ENCODE assay signal across 24 mouse cellular contexts in the genomic region with DNA sequence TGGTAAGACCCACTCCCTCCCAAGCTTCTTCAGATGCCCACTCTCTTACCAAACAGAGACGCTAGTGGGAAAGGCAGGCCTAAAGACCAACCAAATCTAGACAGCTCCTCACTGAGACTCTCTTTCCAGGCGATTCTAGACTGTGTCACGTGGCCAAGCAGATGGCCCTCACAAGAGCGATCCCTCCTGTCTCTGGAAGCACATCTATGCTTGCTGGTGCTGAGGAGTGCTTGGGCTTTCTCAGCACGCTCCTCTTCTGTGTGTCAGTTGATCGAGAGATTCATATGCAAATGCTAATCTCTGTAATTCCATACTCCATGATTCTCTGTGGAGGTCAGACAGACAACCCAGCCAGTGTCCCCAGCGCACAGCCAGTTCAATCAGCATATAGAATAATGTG. TPM values are rescaled to one million over a fixed set of nuclear protein-coding genes. Genes with fewer than 3 reads are reported as not detected.
A peak's percentile ranks its signal among the peaks of the same experiment; 100 is the strongest.
DNase-seq lines count a peak whose midpoint lies in the region; ATAC-seq lines count a peak whose summit lies in the region.
"Had no signal": no experiment of that assay in that cellular context is flagged by ENCODE, and none has a peak within 500 bp of the region (broad histone marks: within the 10 kb centered on the region; RNA-seq: fewer than 3 reads in every experiment).

No protein-coding gene starts in this region.

- 29% methylated on average over 7 of the region's 7 CpGs for WGBS in midbrain, embryonic 13.5 days
- WGBS in midbrain, embryonic 14.5 days = 24% methylated on average over 7 of the region's 7 CpGs
- 76% methylated on average over 7 of the region's 7 CpGs for WGBS in heart, embryonic 10.5 days

- H3K9me3 ChIP-seq in midbrain, embryonic 13.5 days = no peaks in the 10 kb centered on the region
- H3K9me3 ChIP-seq in midbrain, embryonic 14.5 days (ENCODE audit: control insufficient read depth, low read length) = no peaks in the 10 kb centered on the region
- H3K9me3 ChIP-seq in heart, embryonic 10.5 days = no peaks in the 10 kb centered on the region
- H3K9me3 ChIP-seq: embryonic facial prominence, embryonic 13.5 days; heart, embryonic 15.5 days; hindbrain, embryonic 13.5 days had no signal

- no peak overlapping the region for H3K4me3 ChIP-seq in midbrain, embryonic 13.5 days (replicated peaks)
- H3K4me3 ChIP-seq in midbrain, embryonic 14.5 days (replicated peaks; ENCODE audit: low read depth, low read length) = no peak overlapping the region
- no peak overlapping the region for H3K4me3 ChIP-seq in heart, embryonic 10.5 days
- H3K4me3 ChIP-seq: embryonic facial prominence, embryonic 13.5 days; heart, embryonic 15.5 days; hindbrain, embryonic 13.5 days had no signal

- no peak overlapping the region for H3K4me2 ChIP-seq in midbrain, embryonic 13.5 days (replicated peaks)
- no peak overlapping the region for H3K4me2 ChIP-seq in midbrain, embryonic 14.5 days (ENCODE audit: low read length)
- H3K4me2 ChIP-seq: embryonic facial prominence, embryonic 13.5 days; heart, embryonic 11.5 days; heart, embryonic 15.5 days; hindbrain, embryonic 13.5 days had no signal

- H3K27ac ChIP-seq in midbrain, embryonic 13.5 days = no peak overlapping the region
- no peak overlapping the region for H3K27ac ChIP-seq in midbrain, embryonic 14.5 days (replicated peaks; ENCODE audit: low read depth, low read length)
- H3K27ac ChIP-seq in heart, embryonic 10.5 days = no peak overlapping the region
- H3K27ac ChIP-seq: embryonic facial prominence, embryonic 13.5 days; heart, embryonic 15.5 days; hindbrain, embryonic 13.5 days; hindbrain, postnatal 0 days had no signal

- no peak for DNase-seq in frontal cortex, postnatal 25 days (ENCODE audit: low spot score in 2 of 2)
- no peak for DNase-seq in midbrain, embryonic 14.5 days
- peak; percentile 29 for DNase-seq in brain, adult 2 months (ENCODE audit: low read depth, low spot score)
- DNase-seq in cerebellum, postnatal 10 days = no peak
- DNase-seq in heart, embryonic 10.5 days (ENCODE audit: low spot score) = no peak
- DNase-seq: adrenal gland, adult 2 months; adrenal gland, postnatal 25 days; cerebellum, adult 11 months; cerebellum, adult 8-10 months; cerebellum, postnatal 36 days; gastrocnemius, postnatal 10 days; heart, adult 18-20 months; heart, postnatal 14 days; kidney, adult 11 months had no signal

- no peaks in the 10 kb centered on the region for H3K36me3 ChIP-seq in midbrain, embryonic 13.5 days
- no peaks in the 10 kb centered on the region for H3K36me3 ChIP-seq in midbrain, embryonic 14.5 days (ENCODE audit: control insufficient read depth, insufficient read depth, low read length)
- H3K36me3 ChIP-seq in heart, embryonic 10.5 days = no peaks in the 10 kb centered on the region
- H3K36me3 ChIP-seq: embryonic facial prominence, embryonic 13.5 days; G1E; heart, embryonic 15.5 days; hindbrain, embryonic 13.5 days had no signal

- H3K9ac ChIP-seq in midbrain, embryonic 13.5 days (replicated peaks) = no peak overlapping the region
- H3K9ac ChIP-seq in midbrain, embryonic 14.5 days (replicated peaks; ENCODE audit: low read length) = no peak overlapping the region
- H3K9ac ChIP-seq: embryonic facial prominence, embryonic 13.5 days; heart, embryonic 15.5 days; hindbrain, embryonic 13.5 days had no signal

- H3K4me1 ChIP-seq in midbrain, embryonic 13.5 days (replicated peaks) = peaks cover 4% of the 10 kb centered on the region
- no peaks in the 10 kb centered on the region for H3K4me1 ChIP-seq in midbrain, embryonic 14.5 days (ENCODE audit: control insufficient read depth, insufficient read depth, low read length)
- peaks cover 33% of the 10 kb centered on the region for H3K4me1 ChIP-seq in heart, embryonic 10.5 days
- H3K4me1 ChIP-seq: heart, embryonic 15.5 days had no signal

- peak; percentile 38; the same call in 1 of the 2 replicates for ATAC-seq in frontal cortex, adult (ENCODE audit: low TSS enrichment)
- ATAC-seq in midbrain, embryonic 13.5 days = peak; percentile 68; the same call in 1 of the 2 replicates
- no peak for ATAC-seq in midbrain, embryonic 14.5 days (ENCODE audit: low FRiP score, low TSS enrichment)
- ATAC-seq: activated CD4-positive, CD25-positive, alpha-beta regulatory T cell, adult 4 months; CD4-positive, CD25-positive, alpha-beta regulatory T cell, adult 4 months; hindbrain, postnatal 0 days had no signal

- H3K27me3 ChIP-seq in midbrain, embryonic 13.5 days = peaks cover 6% of the 10 kb centered on the region; the same call in 1 of the 2 replicates
- H3K27me3 ChIP-seq in midbrain, embryonic 14.5 days (ENCODE audit: control insufficient read depth, insufficient read depth, low read length) = peaks cover 1% of the 10 kb centered on the region; the same call in 1 of the 2 replicates
- H3K27me3 ChIP-seq in heart, embryonic 10.5 days (ENCODE audit: insufficient read depth, poor library complexity, severe bottlenecking) = no peaks in the 10 kb centered on the region
- H3K27me3 ChIP-seq: embryonic facial prominence, embryonic 13.5 days; heart, embryonic 15.5 days had no signal

RNA-seq across cellular contexts. Expression of a gene that starts 26.7 kb away (rescaled TPM):
- 0.13 TPM in 1 of 2 replicates, not detected in the other for polyA plus RNA-seq in midbrain, embryonic 13.5 days (2015; fragmentation: Nextera tagmentation; extraction: Ambion mirVana)
- polyA plus RNA-seq in midbrain, embryonic 14.5 days (2014; fragmentation: Nextera tagmentation; extraction: Ambion mirVana) = 0.28 TPM in 1 of 2 replicates, not detected in the other
- 0.05 TPM in 1 of 2 replicates, not detected in the other for polyA plus RNA-seq in heart, embryonic 10.5 days (2016; fragmentation: Nextera tagmentation; extraction: Ambion mirVana)
- polyA plus RNA-seq: adrenal gland, adult 2 months; CD4-positive, CD25-positive, alpha-beta regulatory T cell, adult 4 months; embryonic facial prominence, embryonic 13.5 days; G1E; heart, embryonic 11.5 days; heart, embryonic 15.5 days; hindbrain, postnatal 0 days had no signal
